Mouse (Mus musculus) lung, postnatal 10 days (tissue): ENCODE data around the gene Auts2.
A peak's percentile ranks its signal among the peaks of the same experiment; 100 is the strongest.

Source experiments
- DNase-seq: peaks from one replicate; pipeline ENCODE4 v3.0.0; 2021

The Auts2 gene

GRCm38 (mm10) chr5:131963565-131963964 is 579.6 kb downstream of the Auts2 start:
- DNase-seq = no peak

- DNase-seq = peak; percentile 13
Observed at GRCm38 (mm10) chr5:131961859-131962258, 581.3 kb downstream of the Auts2 start.

GRCm38 (mm10) chr5:131960432-131960831 is 582.7 kb downstream of the Auts2 start:
- no peak for DNase-seq

- no peak for DNase-seq
Observed at GRCm38 (mm10) chr5:131956998-131957397, 586.1 kb downstream of the Auts2 start.

GRCm38 (mm10) chr5:131956090-131956489 is 587.1 kb downstream of the Auts2 start:
- no peak for DNase-seq

GRCm38 (mm10) chr5:131955227-131956016 is 587.7 kb downstream of the Auts2 start:
- DNase-seq = no peak

- no peak for DNase-seq
Observed at GRCm38 (mm10) chr5:131948571-131949151, 594.5 kb downstream of the Auts2 start.

- no peak for DNase-seq
Observed at GRCm38 (mm10) chr5:131946801-131947200, 596.3 kb downstream of the Auts2 start.

- no peak for DNase-seq
Observed at GRCm38 (mm10) chr5:131944761-131945160, 598.4 kb downstream of the Auts2 start.

- DNase-seq = no peak
Observed at GRCm38 (mm10) chr5:131928696-131929095, 614.4 kb downstream of the Auts2 start.

GRCm38 (mm10) chr5:131922759-131923158 is 620.4 kb downstream of the Auts2 start:
- DNase-seq = no peak

GRCm38 (mm10) chr5:131922118-131922517 is 621.0 kb downstream of the Auts2 start:
- no peak for DNase-seq

- no peak for DNase-seq
Observed at GRCm38 (mm10) chr5:131919983-131920777, 623.0 kb downstream of the Auts2 start.

- DNase-seq = no peak
Observed at GRCm38 (mm10) chr5:131916791-131917403, 626.2 kb downstream of the Auts2 start.

- DNase-seq = no peak
Observed at GRCm38 (mm10) chr5:131913562-131913961, 629.6 kb downstream of the Auts2 start.

- no peak for DNase-seq
Observed at GRCm38 (mm10) chr5:131912983-131913382, 630.2 kb downstream of the Auts2 start.

- DNase-seq = no peak
Observed at GRCm38 (mm10) chr5:131906313-131906712, 636.8 kb downstream of the Auts2 start.

- DNase-seq = no peak
Observed at GRCm38 (mm10) chr5:131904478-131904877, 638.7 kb downstream of the Auts2 start.

GRCm38 (mm10) chr5:131898048-131898638 is 645.0 kb downstream of the Auts2 start:
- peak; percentile 55 for DNase-seq

GRCm38 (mm10) chr5:131886636-131887035 is 656.5 kb downstream of the Auts2 start:
- no peak for DNase-seq

GRCm38 (mm10) chr5:131876569-131876968 is 666.6 kb downstream of the Auts2 start:
- no peak for DNase-seq

GRCm38 (mm10) chr5:131875976-131876375 is 667.2 kb downstream of the Auts2 start:
- DNase-seq = no peak

GRCm38 (mm10) chr5:131873116-131873515 is 670.0 kb downstream of the Auts2 start:
- DNase-seq = no peak
